Mouse (Mus musculus) kidney, postnatal 4 days (tissue): ENCODE results near the gene Bach1.
"Not testable (repeated sequence)": the region's sequence is repeated elsewhere in the genome, so short reads cannot be mapped to it uniquely, and the experiment has no call there.

Experiments
- DNase-seq, 2 experiments: peaks; one replicate each; pipeline ENCODE4 v3.0.0; 2021; ENCODE audit warnings: mixed read lengths in 2 of 2

The Bach1 gene

DNA sequence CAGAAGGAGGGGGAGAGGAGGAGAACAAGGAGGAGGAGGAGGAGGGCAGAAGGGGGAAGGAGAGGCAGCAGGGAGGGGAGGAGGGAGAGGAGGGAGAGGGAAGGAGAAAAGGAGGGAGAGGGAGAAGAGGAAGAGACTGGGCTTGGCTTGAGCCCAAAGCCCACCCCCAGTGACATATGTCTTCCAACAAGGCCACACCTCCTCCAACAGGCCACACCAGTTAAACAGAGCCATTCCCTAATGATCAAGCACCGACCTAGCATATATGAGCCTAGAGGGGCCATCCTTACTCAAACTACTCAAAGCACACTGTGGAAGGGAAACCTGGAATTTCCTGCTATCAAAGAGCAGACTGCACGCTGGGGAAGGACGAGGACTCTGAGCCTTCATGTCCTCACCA, 16.9 kb upstream of the Bach1 start:
- DNase-seq = no peak

DNA sequence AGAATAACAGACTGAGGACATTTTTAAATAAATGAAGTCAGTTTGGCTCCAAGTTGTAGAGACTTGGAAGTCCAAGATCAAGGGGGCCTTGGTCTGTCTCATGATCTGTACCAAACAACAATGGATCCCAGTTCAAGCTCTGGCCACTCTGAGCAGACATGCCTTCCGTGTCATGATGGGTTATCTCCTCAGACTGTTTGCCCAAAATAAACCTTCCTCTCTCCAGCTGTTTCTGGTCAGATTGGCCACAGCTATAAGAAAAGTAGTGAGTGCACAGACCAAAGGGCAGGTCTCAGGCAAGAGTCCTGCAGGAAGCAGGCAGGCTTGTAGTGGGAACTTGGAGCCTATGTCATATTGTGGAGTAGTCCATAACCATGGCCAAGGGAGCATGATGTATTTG, 12.3 kb upstream of the Bach1 start:
- no peak for DNase-seq

DNA sequence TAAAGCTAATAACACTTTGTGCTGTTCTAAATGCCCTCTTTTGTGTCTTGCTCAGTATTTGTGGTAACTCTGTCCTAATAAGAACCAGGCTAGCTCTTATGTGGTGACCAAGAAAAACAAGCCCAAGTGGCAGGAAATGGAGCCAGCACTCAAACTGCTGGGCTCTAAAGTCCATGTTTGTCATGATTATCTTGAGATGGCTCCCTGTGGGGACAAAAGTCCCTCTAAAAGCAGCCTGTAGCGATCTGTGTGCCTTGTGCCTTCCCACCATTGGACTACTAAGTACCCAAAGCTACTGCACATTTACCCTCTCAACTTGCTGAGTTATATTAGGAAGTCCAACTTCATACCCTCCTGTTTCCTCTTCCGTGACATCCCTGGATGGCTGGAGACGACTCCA, 11.4 kb upstream of the Bach1 start:
- no peak for DNase-seq

GRCm38 (mm10) chr16:87688328-87688727, 10.4 kb upstream of the Bach1 start:
- not testable (repeated sequence) for DNase-seq

GRCm38 (mm10) chr16:87688823-87689222, 9.9 kb upstream of the Bach1 start:
- peak in 1 of 2 experiments; percentile 58 for DNase-seq

DNA sequence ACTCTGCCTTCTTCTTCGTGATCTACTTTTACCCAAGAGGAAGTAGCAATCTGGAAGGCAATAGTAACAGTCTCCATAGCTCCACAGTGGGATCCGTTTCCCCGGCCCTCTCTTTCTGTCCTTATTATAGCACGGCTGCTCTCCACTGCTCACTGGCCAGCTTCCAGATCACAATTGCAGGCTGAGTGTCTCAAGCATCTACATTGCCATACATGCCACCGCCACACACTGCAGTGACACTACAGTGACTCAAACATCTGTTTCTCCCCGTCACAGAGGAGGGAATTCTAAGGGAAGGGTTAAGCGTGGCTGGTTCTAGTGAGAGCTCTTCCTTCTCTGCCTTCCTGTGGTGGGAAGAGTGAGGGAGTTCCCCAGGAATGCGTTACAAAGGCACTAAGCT, 9.5 kb upstream of the Bach1 start:
- peak in 1 of 2 experiments; percentile 49 for DNase-seq

DNA sequence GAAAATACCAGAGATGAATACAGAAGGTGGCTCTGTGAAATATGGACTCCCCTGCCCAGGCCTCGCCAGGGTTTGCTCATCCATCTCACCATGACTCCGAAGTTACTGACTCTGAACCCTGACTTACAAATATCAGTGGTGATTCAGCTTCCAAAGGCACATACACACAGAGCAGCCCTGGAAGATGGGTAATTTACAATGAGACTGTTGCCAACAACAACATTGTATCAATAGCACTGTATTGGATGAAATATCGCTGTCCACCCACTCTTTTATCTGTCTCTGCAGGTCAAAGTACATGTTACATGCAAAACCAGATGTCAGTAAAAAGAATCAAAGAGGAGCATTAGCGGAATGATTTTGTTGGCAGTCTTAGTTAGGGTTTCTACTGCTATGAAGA, 8.2 kb upstream of the Bach1 start:
- DNase-seq = no peak

- DNase-seq = no peak
Observed at GRCm38 (mm10) chr16:87691102-87691501, 7.6 kb upstream of the Bach1 start.

DNA sequence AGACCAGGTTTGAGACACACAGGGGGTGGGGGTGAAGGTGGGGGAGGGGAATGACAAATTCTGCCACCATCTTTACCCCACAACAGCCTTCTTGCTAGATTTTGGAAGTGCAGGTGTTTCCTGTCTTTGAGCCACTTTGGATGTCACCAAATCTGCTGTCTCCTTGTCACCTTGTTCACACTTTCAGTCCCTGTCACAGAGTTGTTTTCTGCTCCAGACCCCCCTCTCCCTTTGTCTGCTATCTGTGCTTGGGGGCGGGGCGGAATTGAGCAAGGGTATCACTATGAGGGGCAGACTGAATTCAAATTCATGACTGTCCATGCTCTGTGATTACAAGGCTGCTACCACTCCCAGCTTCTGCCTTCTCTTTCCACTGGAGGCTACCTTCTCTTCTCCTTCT, 6.2 kb upstream of the Bach1 start:
- no peak for DNase-seq

DNA sequence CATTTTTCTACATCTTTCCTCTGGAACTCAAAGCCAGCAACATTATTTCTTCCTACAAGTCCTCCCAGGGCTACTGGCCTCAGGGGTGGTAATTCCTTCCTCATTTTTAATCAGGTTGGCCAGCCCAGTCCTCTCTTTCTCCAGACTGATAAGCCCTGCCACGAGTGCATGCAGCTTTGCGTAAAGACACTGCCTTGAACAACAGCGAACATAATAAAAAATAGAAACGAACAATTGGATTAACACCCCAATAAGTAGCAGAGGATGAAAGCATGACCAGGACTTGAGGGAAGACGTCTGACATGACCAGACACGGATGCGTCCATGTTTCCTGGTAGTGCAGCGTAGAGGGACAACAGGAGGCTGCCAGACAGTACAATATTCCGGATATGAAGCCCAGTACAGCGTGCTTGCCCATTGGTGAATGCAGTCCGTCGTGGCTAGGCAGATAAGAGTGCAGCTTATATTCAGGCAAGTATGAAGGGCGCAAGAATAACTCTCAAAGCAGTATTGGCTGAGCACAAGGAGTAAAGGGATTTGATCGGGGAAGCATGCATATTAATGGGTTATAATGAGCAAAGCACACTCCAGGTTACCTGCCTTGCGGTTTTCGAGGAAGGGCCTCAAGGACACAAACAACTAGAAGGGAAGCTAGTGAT, 909 bp upstream of the Bach1 start:
- DNase-seq = peak in 1 of 2 experiments; percentile 17

DNA sequence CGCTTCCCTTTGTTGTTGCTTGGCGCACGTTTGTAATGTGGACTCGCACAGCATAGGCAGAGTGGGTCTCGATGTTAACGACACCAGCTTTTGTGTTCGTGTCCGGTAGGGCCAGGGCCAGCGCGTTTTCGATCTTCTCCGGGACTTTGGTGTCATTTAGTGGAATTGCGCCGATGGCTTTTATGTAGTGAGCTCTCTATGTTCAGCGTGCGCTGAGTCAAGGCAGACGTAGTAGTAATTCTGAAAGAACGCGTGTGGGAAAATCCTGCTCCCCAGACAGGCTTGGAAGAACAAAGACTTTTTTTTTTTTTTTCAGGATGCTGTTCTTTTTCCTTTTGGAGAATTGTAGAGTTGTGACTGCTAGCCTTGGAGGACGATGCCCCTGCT, 554 bp downstream of the Bach1 start:
- DNase-seq = no peak

DNA sequence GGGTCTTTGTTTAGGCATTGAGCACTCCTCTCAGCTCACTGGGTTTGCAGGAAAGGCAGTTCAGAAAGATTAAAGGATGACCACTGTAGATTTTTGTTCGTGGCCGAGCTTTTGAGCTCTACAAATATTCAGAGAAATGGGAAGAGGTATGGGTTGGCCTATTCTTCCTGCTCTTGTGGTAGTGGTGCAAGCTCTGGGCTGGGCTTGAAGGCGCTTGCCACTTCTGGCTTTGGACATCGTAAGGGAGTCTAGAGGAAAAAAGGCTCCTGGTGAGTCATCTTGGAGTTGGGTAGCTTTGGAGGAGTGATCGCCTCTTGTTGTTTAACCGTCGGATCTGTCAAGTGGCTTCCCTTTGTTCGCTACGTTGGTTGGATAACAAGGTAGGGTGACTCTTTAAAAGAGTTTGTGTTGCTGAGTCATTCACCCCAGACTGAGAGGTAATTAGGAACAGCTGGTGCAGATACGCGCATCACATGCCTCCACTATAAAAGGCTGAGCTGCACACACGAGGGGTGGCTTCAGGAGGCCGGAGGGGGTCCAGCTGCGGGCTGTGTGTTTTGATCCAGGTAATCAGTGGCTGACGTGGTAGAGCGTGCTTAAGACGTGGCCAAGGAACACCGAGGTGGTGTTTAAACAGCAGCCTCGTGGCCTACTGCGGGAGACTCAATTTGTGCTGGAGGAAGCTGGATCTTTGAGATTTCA, 1.1 kb downstream of the Bach1 start:
- peak; percentile 46 to 62 for DNase-seq

- no peak for DNase-seq
Observed at GRCm38 (mm10) chr16:87700395-87700765, 1.6 kb downstream of the Bach1 start.

- DNase-seq = no peak
Observed at GRCm38 (mm10) chr16:87701891-87702290, 3.1 kb downstream of the Bach1 start.

DNA sequence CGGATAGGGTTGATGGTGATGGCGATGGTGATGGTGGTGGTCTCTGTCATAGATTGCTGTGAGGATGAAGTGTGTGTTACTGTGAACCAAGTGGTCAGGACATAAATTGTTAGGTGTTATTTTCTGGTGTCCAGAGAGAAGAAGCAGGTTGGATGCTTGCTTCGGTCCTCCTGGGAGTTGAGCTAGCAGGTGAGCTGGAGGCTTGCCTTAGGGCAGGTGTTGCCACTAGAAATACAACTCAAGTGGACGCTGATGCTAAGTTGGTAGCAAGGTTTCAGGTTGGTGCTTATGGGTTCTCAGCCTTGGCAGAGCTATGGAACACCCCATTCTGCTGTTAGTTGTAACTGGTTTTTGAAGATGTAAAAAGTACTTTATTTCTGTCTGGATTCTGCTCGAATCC, 4.1 kb downstream of the Bach1 start:
- no peak for DNase-seq

- no peak for DNase-seq
Observed at GRCm38 (mm10) chr16:87704225-87704624, 5.5 kb downstream of the Bach1 start.

DNA sequence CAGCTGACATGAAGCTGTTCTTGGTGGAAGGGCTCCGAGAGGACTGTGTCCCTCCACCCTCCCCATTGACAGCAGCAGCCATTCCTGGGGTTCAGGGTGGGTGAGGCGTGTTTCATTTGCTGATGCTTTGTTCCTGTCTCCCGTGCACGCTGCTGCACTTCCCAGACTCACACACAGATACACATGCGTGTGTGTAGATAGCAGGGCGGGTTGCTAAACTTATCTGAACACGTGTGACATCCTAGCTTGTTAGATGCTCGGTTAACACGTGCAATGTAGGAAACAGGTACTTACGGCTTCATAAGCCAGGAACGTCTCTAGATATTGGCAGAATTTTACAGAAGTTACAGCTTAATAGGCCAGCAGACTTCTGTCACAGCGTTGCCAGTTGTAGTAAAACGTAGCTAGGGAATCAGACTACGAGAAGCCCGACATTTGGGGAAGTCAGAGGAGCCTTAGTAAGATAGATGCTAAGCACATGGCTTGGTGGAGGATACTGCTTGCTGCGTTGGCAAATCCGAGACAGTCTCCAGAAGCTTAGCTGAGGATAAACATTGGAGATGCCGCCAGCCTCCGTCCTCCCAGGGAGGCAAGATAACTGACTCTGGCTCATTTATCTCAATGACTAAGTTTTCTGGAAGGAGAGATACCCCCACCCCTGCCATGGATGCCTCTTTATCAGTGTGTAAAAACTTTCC, 7.3 kb downstream of the Bach1 start:
- no peak for DNase-seq

DNA sequence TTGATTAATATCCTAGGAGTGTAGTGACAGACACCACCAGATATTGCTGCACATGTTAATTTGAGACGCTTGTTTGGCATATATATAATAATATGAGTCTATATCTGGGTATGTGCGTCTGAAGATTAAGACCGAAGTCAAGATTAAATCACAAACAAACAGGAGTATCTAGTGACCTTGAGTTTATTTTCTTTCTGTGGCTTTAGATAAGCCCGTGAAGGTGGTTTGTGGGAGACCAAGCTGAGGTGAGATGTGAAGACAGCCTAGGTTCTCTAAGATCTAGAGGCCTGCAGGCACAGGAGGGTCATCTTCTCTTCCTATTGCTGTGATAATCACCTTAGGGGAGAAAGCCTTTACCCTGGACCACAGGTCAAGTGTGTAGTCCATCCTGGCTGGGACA, 8.6 kb downstream of the Bach1 start:
- DNase-seq = no peak

GRCm38 (mm10) chr16:87708570-87708969, 9.8 kb downstream of the Bach1 start:
- no peak for DNase-seq

GRCm38 (mm10) chr16:87709144-87709543, 10.4 kb downstream of the Bach1 start:
- DNase-seq = no peak

GRCm38 (mm10) chr16:87709971-87710370, 11.2 kb downstream of the Bach1 start:
- no peak for DNase-seq

DNA sequence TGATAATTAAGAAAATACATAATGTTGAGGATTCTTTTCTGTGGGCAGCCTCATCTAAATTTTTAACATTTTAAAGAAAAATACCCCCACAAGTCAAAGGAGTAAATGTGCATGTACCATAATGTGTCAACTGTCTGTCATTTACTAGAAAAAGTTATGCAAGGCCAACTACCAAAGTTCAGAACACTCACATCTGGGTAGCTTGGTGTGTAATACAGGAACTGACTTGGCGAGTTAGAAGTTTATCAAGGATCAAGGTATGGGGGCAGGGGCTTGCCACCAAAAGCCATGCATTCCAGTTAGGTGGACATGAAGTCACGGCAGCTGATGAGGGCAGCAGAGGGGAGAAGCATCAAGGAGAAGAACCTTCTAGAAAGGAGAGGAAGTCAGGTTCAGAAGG, 13.2 kb downstream of the Bach1 start:
- no peak for DNase-seq

DNA sequence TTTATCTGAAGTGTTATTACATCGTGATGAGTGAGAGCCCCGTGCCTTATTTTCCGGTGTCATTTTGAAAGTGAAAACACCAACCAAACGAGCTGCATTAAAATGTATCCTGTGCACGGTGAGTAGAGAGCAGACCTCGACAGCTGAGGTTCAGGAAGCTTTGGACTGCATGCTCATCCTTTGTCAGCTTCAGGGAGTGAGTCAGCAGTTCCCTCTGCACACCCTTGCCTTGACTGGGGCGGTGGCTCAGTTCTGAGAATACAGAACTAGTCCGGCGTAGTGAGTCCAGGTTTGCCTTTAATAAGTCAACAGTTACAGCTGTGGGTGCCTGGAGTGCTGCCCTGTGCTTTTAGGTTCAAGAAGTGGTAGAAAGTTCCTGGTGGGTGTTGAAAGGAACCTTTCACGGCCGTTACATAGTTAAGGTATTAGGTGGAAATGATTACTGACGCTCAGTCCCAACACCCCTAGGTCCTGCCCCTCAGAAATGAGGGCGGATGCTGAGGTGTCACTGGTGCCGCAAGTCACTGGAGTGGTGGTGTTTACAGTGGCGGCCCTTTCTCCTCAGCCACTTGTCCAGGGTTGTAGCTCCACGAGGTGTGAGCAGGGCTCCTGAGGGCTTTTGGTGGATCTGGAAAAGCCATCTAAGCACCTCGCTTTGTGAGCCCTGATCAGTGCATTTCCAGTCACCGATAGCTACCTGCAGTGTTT, 14.4 kb downstream of the Bach1 start:
- DNase-seq = peak in 1 of 2 experiments; percentile 43

GRCm38 (mm10) chr16:87714550-87714949, 15.8 kb downstream of the Bach1 start:
- no peak for DNase-seq
